19 mouse cellular contexts compared by ENCODE assay signal in the genomic region with DNA sequence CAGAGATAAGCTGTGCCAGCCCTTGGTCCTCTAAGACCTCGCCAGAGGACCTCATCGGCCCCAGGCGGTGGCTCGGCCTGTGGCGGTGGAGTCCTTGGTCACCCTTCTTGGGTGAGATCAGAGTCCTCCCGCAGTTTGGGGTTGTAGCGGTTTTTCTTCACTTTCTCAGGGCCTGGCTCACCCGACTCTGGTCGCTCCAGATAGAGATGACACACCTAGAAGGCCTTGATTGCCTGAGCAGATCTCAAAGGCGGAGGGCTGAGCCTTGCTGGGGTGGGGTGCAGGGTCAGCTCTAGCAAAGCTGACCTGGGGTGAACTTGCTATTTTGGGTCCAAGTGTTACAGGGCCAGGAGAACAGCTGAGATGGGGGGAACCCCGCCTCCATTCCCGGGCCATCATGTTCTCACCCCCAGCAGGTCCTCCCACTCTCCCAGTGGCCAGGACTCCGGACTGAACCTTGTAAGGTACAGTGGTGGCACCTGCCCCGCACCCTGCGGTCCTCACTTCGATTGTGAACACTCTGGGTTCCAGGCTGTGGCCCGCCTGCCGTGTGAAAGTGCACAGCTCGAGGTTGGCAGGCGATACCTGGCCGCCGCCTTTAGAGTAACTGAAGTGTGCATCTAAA. TPM values are rescaled to one million over a fixed set of nuclear protein-coding genes. Genes with fewer than 3 reads are reported as not detected.
DNase-seq lines count a peak whose midpoint lies in the region; ATAC-seq and TF ChIP-seq lines count a peak whose summit lies in the region.
"Had no signal": no experiment of that assay in that cellular context is flagged by ENCODE, and none has a peak within 500 bp of the region (broad histone marks: within the 10 kb centered on the region; RNA-seq: fewer than 3 reads in every experiment).

No protein-coding gene starts in this region.

- H3K4me2 ChIP-seq in kidney, embryonic 14.5 days (replicated peaks; ENCODE audit: low read depth, low read length): no peak overlapping the region
- H3K4me2 ChIP-seq in limb, embryonic 11.5 days (ENCODE audit: low read depth, severe bottlenecking): peak overlapping the region; percentile 29
- no peak overlapping the region for H3K4me2 ChIP-seq in forebrain, postnatal 0 days (ENCODE audit: low read depth)
- H3K4me2 ChIP-seq: midbrain, embryonic 13.5 days had no signal

- H3K27me3 ChIP-seq in kidney, embryonic 14.5 days (ENCODE audit: control insufficient read depth, insufficient read depth, low read length): peaks cover 82% of the 10 kb centered on the region
- H3K27me3 ChIP-seq in limb, embryonic 11.5 days (ENCODE audit: control insufficient read depth, insufficient read depth, low read length): peaks cover 58% of the 10 kb centered on the region
- H3K27me3 ChIP-seq in forebrain, postnatal 0 days (ENCODE audit: insufficient read depth, low read length): peaks cover 95% of the 10 kb centered on the region

- no peak overlapping the region for H3K27ac ChIP-seq in gastrocnemius, adult 2 months
- no peak overlapping the region for H3K27ac ChIP-seq in kidney, embryonic 14.5 days (ENCODE audit: low read depth, low read length)
- H3K27ac ChIP-seq in ES-E14 (ENCODE audit: insufficient read depth, low read depth, low read length, poor library complexity, severe bottlenecking): no peak overlapping the region
- 0 out of 2 replicates have a peak overlapping the region, but pooled peaks have one; percentile 21 for H3K27ac ChIP-seq in limb, embryonic 11.5 days (replicated peaks; ENCODE audit: low read depth, low read length)
- H3K27ac ChIP-seq in forebrain, postnatal 0 days (ENCODE audit: low read depth, low read length): no peak overlapping the region
- H3K27ac ChIP-seq: midbrain, embryonic 13.5 days had no signal

- H3K4me1 ChIP-seq in kidney, embryonic 14.5 days (ENCODE audit: control insufficient read depth, insufficient read depth, low read length): no peaks in the 10 kb centered on the region
- H3K4me1 ChIP-seq in ES-E14 (ENCODE audit: control insufficient read depth in 2 of 2, insufficient read depth in 2 of 2, low read length in 2 of 2, poor library complexity in 1 of 2): 0 out of 4 replicates have a peak, but pooled peaks cover 0 to 2% of the 10 kb centered on the region in 2 experiments
- peaks cover 22% of the 10 kb centered on the region for H3K4me1 ChIP-seq in limb, embryonic 11.5 days (ENCODE audit: control insufficient read depth, insufficient read depth, low read length)
- H3K4me1 ChIP-seq in forebrain, postnatal 0 days (ENCODE audit: insufficient read depth): no peaks in the 10 kb centered on the region
- H3K4me1 ChIP-seq: midbrain, embryonic 13.5 days had no signal

- no peak overlapping the region for H3K9ac ChIP-seq in kidney, embryonic 14.5 days (ENCODE audit: low read depth, low read length)
- peak overlapping the region; percentile 19; the same call in 1 of the 2 replicates for H3K9ac ChIP-seq in ES-E14 (ENCODE audit: insufficient read depth, low read depth, low read length, poor library complexity, severe bottlenecking)
- H3K9ac ChIP-seq in limb, embryonic 11.5 days (ENCODE audit: low read length): peak overlapping the region; percentile 45
- H3K9ac ChIP-seq in forebrain, postnatal 0 days: no peak overlapping the region
- H3K9ac ChIP-seq: midbrain, embryonic 13.5 days had no signal

- peak; percentile 31 for DNase-seq in gastrocnemius, adult 2 months
- DNase-seq in gastrocnemius, adult 18-20 months (ENCODE audit: low spot score): no peak
- no peak for DNase-seq in kidney, postnatal 25 days
- DNase-seq in ES-E14 (ENCODE audit: low read depth, low spot score): no peak
- DNase-seq in limb, embryonic 11.5 days (ENCODE audit: low spot score): peak; percentile 59
- no peak for DNase-seq in cerebellum, adult 11 months
- DNase-seq in forebrain, postnatal 0 days: no peak
- DNase-seq: kidney, adult 18-20 months; lung, adult 2 months; thymus, adult 2 months had no signal

- TF ChIP-seq CTCF in gastrocnemius, adult 2 months (IDR thresholded peaks at IDR 0.05): no peak
- no peak for TF ChIP-seq CTCF in forebrain, postnatal 0 days (IDR thresholded peaks at IDR 0.05; ENCODE audit: low read depth)

- peak overlapping the region; percentile 19 for H3K4me3 ChIP-seq in gastrocnemius, adult 2 months
- H3K4me3 ChIP-seq in kidney, embryonic 14.5 days (ENCODE audit: low read length): no peak overlapping the region
- H3K4me3 ChIP-seq in ES-E14 (ENCODE audit: insufficient read depth in 1 of 2, low read depth in 1 of 2, low read length in 2 of 2, poor library complexity in 1 of 2, severe bottlenecking in 1 of 2): peak overlapping the region; percentile 7 to 23; a peak in 3 of 4 replicates
- peak overlapping the region; percentile 8; the same call in 1 of the 2 replicates for H3K4me3 ChIP-seq in limb, embryonic 11.5 days (ENCODE audit: low read depth, low read length)
- H3K4me3 ChIP-seq in forebrain, postnatal 0 days (ENCODE audit: low read depth, low read length): no peak overlapping the region
- H3K4me3 ChIP-seq: midbrain, embryonic 13.5 days had no signal

- no peaks in the 10 kb centered on the region for H3K36me3 ChIP-seq in kidney, embryonic 14.5 days (ENCODE audit: control insufficient read depth, insufficient read depth, low read length)
- H3K36me3 ChIP-seq in ES-E14 (ENCODE audit: control insufficient read depth, insufficient read depth, low read length, poor library complexity, severe bottlenecking): no peaks in the 10 kb centered on the region
- no peaks in the 10 kb centered on the region for H3K36me3 ChIP-seq in limb, embryonic 11.5 days (ENCODE audit: control insufficient read depth, insufficient read depth, low read length)
- H3K36me3 ChIP-seq in forebrain, postnatal 0 days (ENCODE audit: insufficient read depth): no peaks in the 10 kb centered on the region
- H3K36me3 ChIP-seq: midbrain, embryonic 13.5 days had no signal

- 0 out of 2 replicates have a peak, but pooled peaks have one; percentile 28 for ATAC-seq in kidney, embryonic 14.5 days (ENCODE audit: low FRiP score, low TSS enrichment)
- ATAC-seq in limb, embryonic 11.5 days (ENCODE audit: insufficient number of reproducible peaks, low FRiP score, low TSS enrichment, low read depth): no peak
- no peak for ATAC-seq in forebrain, postnatal 0 days
- ATAC-seq: activated CD4-positive, CD25-positive, alpha-beta regulatory T cell, adult 4 months; midbrain, embryonic 13.5 days had no signal

- 2% methylated on average over 22 of the region's 22 CpGs for WGBS in kidney, embryonic 14.5 days
- 5% methylated on average over 22 of the region's 22 CpGs for WGBS in limb, embryonic 11.5 days
- 2% methylated on average over 22 of the region's 22 CpGs for WGBS in forebrain, postnatal 0 days

- H3K9me3 ChIP-seq in kidney, embryonic 14.5 days (ENCODE audit: control insufficient read depth, low read length): no peaks in the 10 kb centered on the region
- no peaks in the 10 kb centered on the region for H3K9me3 ChIP-seq in ES-E14 (ENCODE audit: control insufficient read depth, insufficient read depth, low read depth, low read length)
- no peaks in the 10 kb centered on the region for H3K9me3 ChIP-seq in limb, embryonic 11.5 days (ENCODE audit: control insufficient read depth, low read length)
- H3K9me3 ChIP-seq in forebrain, postnatal 0 days (ENCODE audit: low read length): no peaks in the 10 kb centered on the region
- H3K9me3 ChIP-seq: midbrain, embryonic 13.5 days had no signal

- in situ Hi-C loops in ES-E14 (cut with MboI; ENCODE audit: low sequenced_read_pairs in 2 of 2, unreplicated experiment in 2 of 2): loop anchor here in 1 of 2 experiments (25.0 kb wide), 1 partner anchor 1014 kb away; a partner anchor contains a TSS

- intact Hi-C loops in gastrocnemius, adult 2 months (cut with DNase I): loop anchor here (5.0 kb wide), 1 partner anchor 39 kb away; a partner anchor contains a TSS

RNA-seq across cellular contexts. Expression of a gene that starts 13.1 kb away (rescaled TPM):
- 1 to 10 TPM; 1.5 to 3.8 TPM for total RNA-seq in gastrocnemius, adult 2 months (2021)
- 1 to 10 TPM; 3.7 to 6.0 TPM for total RNA-seq in gastrocnemius, adult 18-20 months (2021)
- polyA plus RNA-seq in kidney, embryonic 14.5 days (2014; fragmentation: Nextera tagmentation; extraction: Ambion mirVana): not detected in 2 replicates
- 0.21 and 0.40 TPM in 2 replicates for total RNA-seq in ES-E14 (2012; rRNA removed)
- 25.1 and 29.7 TPM in 2 replicates for polyA plus RNA-seq in limb, embryonic 11.5 days (2014; fragmentation: Nextera tagmentation; extraction: Ambion mirVana)
- total RNA-seq in forebrain, postnatal 0 days (2014; rRNA removed): not detected in 2 replicates
- not detected in 2 replicates for polyA plus RNA-seq in forebrain, postnatal 0 days (2015; fragmentation: Nextera tagmentation; extraction: Ambion mirVana)
- total RNA-seq: adrenal gland, postnatal 4 days; heart, adult 8-10 months; layer of hippocampus, adult 8-10 months; left cerebral cortex, postnatal 25 days had no signal
- polyA plus RNA-seq: activated CD4-positive, CD25-positive, alpha-beta regulatory T cell, adult 4 months; cortical plate, adult 2 months; lung, adult 2 months; midbrain, embryonic 13.5 days; neural tube, embryonic 14.5 days; thymus, adult 2 months had no signal

RNA-seq across cellular contexts. Expression of a gene that starts 28.2 kb away (rescaled TPM):
- 1 to 10 TPM; 1.0 to 4.3 TPM for total RNA-seq in gastrocnemius, adult 2 months (2021)
- 1 to 10 TPM; 2.1 to 2.9 TPM for total RNA-seq in gastrocnemius, adult 18-20 months (2021)
- 27.6 and 35.6 TPM in 2 replicates for polyA plus RNA-seq in kidney, embryonic 14.5 days (2014; fragmentation: Nextera tagmentation; extraction: Ambion mirVana)
- total RNA-seq in ES-E14 (2012; rRNA removed): 0.31 TPM in 1 of 2 replicates, not detected in the other
- polyA plus RNA-seq in limb, embryonic 11.5 days (2014; fragmentation: Nextera tagmentation; extraction: Ambion mirVana): 66.3 and 78.0 TPM in 2 replicates
- total RNA-seq in forebrain, postnatal 0 days (2014; rRNA removed): not detected in 2 replicates
- polyA plus RNA-seq in forebrain, postnatal 0 days (2015; fragmentation: Nextera tagmentation; extraction: Ambion mirVana): not detected in 2 replicates
- total RNA-seq: heart, adult 8-10 months; layer of hippocampus, adult 8-10 months; left cerebral cortex, postnatal 25 days had no signal
- polyA plus RNA-seq: activated CD4-positive, CD25-positive, alpha-beta regulatory T cell, adult 4 months; cortical plate, adult 2 months; lung, adult 2 months; midbrain, embryonic 13.5 days; thymus, adult 2 months had no signal

RNA-seq across cellular contexts. Expression of a gene that starts 33.1 kb away (rescaled TPM):
- 10 to 100 TPM; 17.4 to 17.7 TPM for total RNA-seq in gastrocnemius, adult 2 months (2021)
- total RNA-seq in gastrocnemius, adult 18-20 months (2021): 10 to 100 TPM; 13.7 to 15.0 TPM
- polyA plus RNA-seq in kidney, embryonic 14.5 days (2014; fragmentation: Nextera tagmentation; extraction: Ambion mirVana): 177 and 186 TPM in 2 replicates
- total RNA-seq in ES-E14 (2012; rRNA removed): 0.16 and 0.80 TPM in 2 replicates
- polyA plus RNA-seq in limb, embryonic 11.5 days (2014; fragmentation: Nextera tagmentation; extraction: Ambion mirVana): 274 and 278 TPM in 2 replicates
- not detected in 2 replicates for total RNA-seq in forebrain, postnatal 0 days (2014; rRNA removed)
- not detected in 2 replicates for polyA plus RNA-seq in forebrain, postnatal 0 days (2015; fragmentation: Nextera tagmentation; extraction: Ambion mirVana)
- total RNA-seq: heart, adult 8-10 months; layer of hippocampus, adult 8-10 months; left cerebral cortex, postnatal 25 days had no signal
- polyA plus RNA-seq: activated CD4-positive, CD25-positive, alpha-beta regulatory T cell, adult 4 months; cortical plate, adult 2 months; lung, adult 2 months; midbrain, embryonic 13.5 days; thymus, adult 2 months had no signal

RNA-seq across cellular contexts. Expression of a gene that starts 39.5 kb away (rescaled TPM):
- not detected for total RNA-seq in gastrocnemius, adult 2 months (2021)
- not detected for total RNA-seq in gastrocnemius, adult 18-20 months (2021)
- polyA plus RNA-seq in kidney, embryonic 14.5 days (2014; fragmentation: Nextera tagmentation; extraction: Ambion mirVana): not detected in 2 replicates
- 0.32 and 0.54 TPM in 2 replicates for total RNA-seq in ES-E14 (2012; rRNA removed)
- polyA plus RNA-seq in limb, embryonic 11.5 days (2014; fragmentation: Nextera tagmentation; extraction: Ambion mirVana): 3.8 and 5.1 TPM in 2 replicates
- not detected in 2 replicates for total RNA-seq in forebrain, postnatal 0 days (2014; rRNA removed)
- polyA plus RNA-seq in forebrain, postnatal 0 days (2015; fragmentation: Nextera tagmentation; extraction: Ambion mirVana): not detected in 2 replicates
- total RNA-seq: adrenal gland, postnatal 4 days; heart, adult 8-10 months; layer of hippocampus, adult 8-10 months; left cerebral cortex, postnatal 25 days had no signal
- polyA plus RNA-seq: activated CD4-positive, CD25-positive, alpha-beta regulatory T cell, adult 4 months; cortical plate, adult 2 months; lung, adult 2 months; thymus, adult 2 months had no signal

RNA-seq across cellular contexts. Expression of a gene that starts 42.9 kb away (rescaled TPM):
- 1 to 10 TPM; 7.5 to 8.8 TPM for total RNA-seq in gastrocnemius, adult 2 months (2021)
- 1 to 10 TPM; 7.2 to 7.4 TPM for total RNA-seq in gastrocnemius, adult 18-20 months (2021)
- 58.1 and 67.8 TPM in 2 replicates for polyA plus RNA-seq in kidney, embryonic 14.5 days (2014; fragmentation: Nextera tagmentation; extraction: Ambion mirVana)
- 0.26 and 1.4 TPM in 2 replicates for total RNA-seq in ES-E14 (2012; rRNA removed)
- 86.7 and 90.5 TPM in 2 replicates for polyA plus RNA-seq in limb, embryonic 11.5 days (2014; fragmentation: Nextera tagmentation; extraction: Ambion mirVana)
- total RNA-seq in forebrain, postnatal 0 days (2014; rRNA removed): not detected in 2 replicates
- not detected in 2 replicates for polyA plus RNA-seq in forebrain, postnatal 0 days (2015; fragmentation: Nextera tagmentation; extraction: Ambion mirVana)
- total RNA-seq: heart, adult 8-10 months; layer of hippocampus, adult 8-10 months; left cerebral cortex, postnatal 25 days had no signal
- polyA plus RNA-seq: cortical plate, adult 2 months; lung, adult 2 months; midbrain, embryonic 13.5 days had no signal

Comparison
In these comparisons a context has a peak if more than half of its experiments do, and no peak if none do; other contexts are left out.
1. DNase-seq: peak in gastrocnemius, adult 2 months (single experiment) and limb, embryonic 11.5 days (single experiment); none in gastrocnemius, adult 18-20 months (single experiment), kidney, postnatal 25 days (0 of 2), ES-E14 (single experiment), cerebellum, adult 11 months (single experiment) and forebrain, postnatal 0 days (single experiment).
2. H3K4me3 ChIP-seq: peak in gastrocnemius, adult 2 months (single experiment), ES-E14 (2 of 2) and limb, embryonic 11.5 days (single experiment); none in kidney, embryonic 14.5 days (single experiment) and forebrain, postnatal 0 days (single experiment).
3. H3K9ac ChIP-seq: peak in ES-E14 (single experiment) and limb, embryonic 11.5 days (single experiment); none in kidney, embryonic 14.5 days (single experiment) and forebrain, postnatal 0 days (single experiment).